Mouse (Mus musculus) splenic B cell, adult 2 months (primary cell): ENCODE data around the gene Hist2h3c1.
A peak's percentile ranks its signal among the peaks of the same experiment; 100 is the strongest.
"Not testable (repeated sequence)": the region's sequence is repeated elsewhere in the genome, so short reads cannot be mapped to it uniquely, and the experiment has no call there.

ENCODE experiments used
- DNase-seq: peaks from one replicate; pipeline ENCODE4 v3.0.0-alpha.2; 2011; ENCODE audit warnings: low read depth, low spot score
- H3K27me3 ChIP-seq: 2 replicates; pipeline ENCODE4 v1.6.1; 2012; ENCODE audit warnings: mild to moderate bottlenecking, low read length, moderate library complexity, mixed read lengths; ENCODE audit not compliant: control insufficient read depth, poor library complexity, insufficient read depth, severe bottlenecking
- H3K36me3 ChIP-seq: 2 replicates; pipeline ENCODE4 v1.6.1; 2012; ENCODE audit warnings: mild to moderate bottlenecking, low read length, moderate library complexity, mixed read lengths; ENCODE audit not compliant: control insufficient read depth, poor library complexity, insufficient read depth, severe bottlenecking

Gene Hist2h3c1

GRCm38 (mm10) chr3:96226695-96227648, 19.5 kb upstream of the Hist2h3c1 start:
- no peak for DNase-seq
- H3K36me3 ChIP-seq: no peaks in the 10 kb centered on the region; the same call in 1 of the 2 replicates

DNA sequence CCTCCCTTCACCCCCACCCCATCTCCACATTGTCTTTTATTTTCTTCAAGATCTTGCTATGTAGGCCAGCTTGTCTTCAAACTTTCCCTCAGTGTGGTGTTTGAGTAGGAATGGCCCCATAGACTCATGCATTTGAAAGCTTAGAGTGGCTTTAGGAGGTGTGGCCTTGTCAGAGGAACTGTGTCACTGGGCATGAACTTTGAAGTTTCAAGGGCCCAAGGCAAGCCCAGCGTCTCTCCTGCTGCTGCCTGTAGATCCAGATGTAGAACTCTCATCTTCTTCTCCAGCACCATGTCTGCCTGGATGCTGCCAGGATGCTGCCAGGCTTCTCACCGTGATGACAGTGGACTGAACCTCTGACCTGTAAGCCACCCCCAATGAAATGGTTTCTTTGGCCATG, 17.7 kb upstream of the Hist2h3c1 start:
- no peak for DNase-seq
- Histone ChIP-seq H3K27me3 (no peaks in the 10 kb centered on the region), H3K36me3 (no peaks in the 10 kb centered on the region)

More at GRCm38 (mm10) chr3:96226695-96227648, 19.5 kb upstream of the Hist2h3c1 start:
- H3K27me3 ChIP-seq: no peaks in the 10 kb centered on the region

DNA sequence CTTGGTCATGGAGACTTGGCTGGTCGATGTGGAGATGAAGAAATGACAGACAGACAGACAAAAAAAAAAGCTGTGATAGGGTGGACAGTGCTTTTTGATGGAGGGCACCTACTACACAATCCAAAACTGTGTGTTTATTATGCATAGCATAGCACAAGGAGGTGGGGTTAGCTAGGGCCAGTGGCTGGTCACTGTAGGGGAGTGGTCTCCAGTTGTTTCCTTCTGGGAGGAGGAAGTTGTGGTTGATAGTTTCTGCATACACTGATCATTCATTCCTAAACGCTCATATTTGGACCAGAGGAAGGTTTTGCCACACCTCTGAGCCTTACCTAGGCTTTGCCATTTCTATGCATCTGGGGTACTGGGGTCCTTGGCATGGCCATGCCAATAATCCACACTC, 16.1 kb upstream of the Hist2h3c1 start:
- H3K36me3 ChIP-seq: no peaks in the 10 kb centered on the region
- H3K27me3 ChIP-seq: no peaks in the 10 kb centered on the region
- DNase-seq: no peak

DNA sequence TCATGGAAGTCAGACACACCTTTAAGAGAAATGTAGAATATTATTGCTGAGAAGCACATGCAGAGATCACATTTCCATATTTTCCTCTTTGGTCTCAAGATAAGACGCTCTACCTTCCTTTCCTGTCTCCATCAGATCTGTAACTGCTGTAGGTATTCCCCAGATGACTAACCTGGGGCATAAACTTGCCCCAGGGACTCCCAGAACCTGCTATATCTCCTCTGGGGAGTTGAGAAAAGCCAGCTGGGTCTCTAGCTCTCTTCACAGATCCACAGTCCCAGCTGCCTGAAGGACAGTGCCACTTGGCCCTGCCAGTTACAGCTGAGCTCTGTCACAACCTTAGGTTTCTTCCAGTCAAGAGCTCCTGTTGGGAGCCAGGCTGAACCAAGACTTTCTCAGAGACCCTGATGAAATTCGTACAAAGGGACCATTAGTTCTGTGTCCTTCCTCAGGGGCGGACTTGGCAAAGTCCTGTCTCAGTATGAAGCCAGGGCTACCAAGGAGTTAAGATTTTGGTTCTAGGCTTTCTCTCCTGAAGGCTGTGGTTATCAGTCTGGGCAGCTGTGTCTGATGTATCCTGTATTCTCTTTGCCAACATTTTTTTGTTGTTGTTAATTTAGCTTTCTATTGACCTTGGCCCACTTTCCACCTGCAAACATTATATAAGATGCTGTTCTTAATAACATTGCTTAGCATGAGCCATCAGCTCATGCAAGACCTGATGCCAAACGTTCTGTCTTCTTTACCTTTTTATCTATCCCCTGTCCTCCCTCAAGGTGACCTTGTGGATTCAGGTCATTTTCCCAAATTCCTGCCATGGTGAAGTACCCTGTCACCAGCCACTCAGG, 15.4 kb upstream of the Hist2h3c1 start:
- Histone ChIP-seq H3K27me3 (no peaks in the 10 kb centered on the region), H3K36me3 (no peaks in the 10 kb centered on the region)
- no peak for DNase-seq

DNA sequence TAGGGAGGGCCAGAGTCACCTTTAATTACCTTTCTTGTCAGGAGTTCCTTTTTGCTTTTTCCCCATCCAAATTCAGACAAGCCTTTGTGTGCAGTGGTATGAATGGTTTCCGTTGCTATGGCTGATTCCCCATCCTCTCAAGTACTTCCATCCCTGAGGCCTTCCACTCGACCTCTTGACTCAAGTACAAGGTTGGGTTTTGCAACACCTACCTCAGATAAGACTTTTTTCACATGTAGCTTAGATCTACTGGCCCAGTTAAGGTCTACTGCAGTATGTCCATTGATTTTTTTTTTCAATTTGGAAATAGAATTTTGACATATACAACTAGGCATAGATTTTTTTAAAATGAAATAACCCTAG, 14.7 kb upstream of the Hist2h3c1 start:
- no peaks in the 10 kb centered on the region for H3K36me3 ChIP-seq
- DNase-seq: no peak
- no peaks in the 10 kb centered on the region for H3K27me3 ChIP-seq

GRCm38 (mm10) chr3:96234914-96235313, 11.6 kb upstream of the Hist2h3c1 start:
- no peaks in the 10 kb centered on the region for H3K27me3 ChIP-seq
- peak; percentile 52 for DNase-seq
- H3K36me3 ChIP-seq: no peaks in the 10 kb centered on the region

DNA sequence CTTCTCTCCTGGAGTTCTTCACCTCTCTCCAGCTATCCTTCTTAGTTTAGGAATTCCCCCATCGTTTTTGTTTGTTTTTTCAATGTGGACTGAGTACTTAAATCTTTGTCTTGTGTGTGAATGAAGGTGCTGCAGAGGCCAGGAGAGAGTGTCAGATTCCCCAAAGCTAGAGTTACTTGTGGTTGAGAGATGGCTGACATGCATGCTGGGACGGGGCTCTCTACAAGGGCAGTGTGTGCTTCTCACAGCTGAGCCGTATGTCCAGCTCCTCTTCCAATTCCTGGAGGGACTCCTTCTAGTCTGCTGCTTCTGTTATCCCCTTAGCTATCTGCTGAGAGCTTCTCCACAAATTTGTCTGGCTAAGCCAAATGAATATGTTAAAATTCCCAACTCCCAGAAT, 10.6 kb upstream of the Hist2h3c1 start:
- no peak for DNase-seq
- Histone ChIP-seq H3K27me3 (no peaks in the 10 kb centered on the region), H3K36me3 (no peaks in the 10 kb centered on the region)

- DNase-seq: no peak
- Histone ChIP-seq H3K36me3 (no peaks in the 10 kb centered on the region), H3K27me3 (no peaks in the 10 kb centered on the region)
Observed at GRCm38 (mm10) chr3:96236834-96237334, 9.6 kb upstream of the Hist2h3c1 start.

- DNase-seq: no peak
- Histone ChIP-seq H3K36me3 (no peaks in the 10 kb centered on the region), H3K27me3 (no peaks in the 10 kb centered on the region)
Observed at GRCm38 (mm10) chr3:96237335-96237903, 9.1 kb upstream of the Hist2h3c1 start.

DNA sequence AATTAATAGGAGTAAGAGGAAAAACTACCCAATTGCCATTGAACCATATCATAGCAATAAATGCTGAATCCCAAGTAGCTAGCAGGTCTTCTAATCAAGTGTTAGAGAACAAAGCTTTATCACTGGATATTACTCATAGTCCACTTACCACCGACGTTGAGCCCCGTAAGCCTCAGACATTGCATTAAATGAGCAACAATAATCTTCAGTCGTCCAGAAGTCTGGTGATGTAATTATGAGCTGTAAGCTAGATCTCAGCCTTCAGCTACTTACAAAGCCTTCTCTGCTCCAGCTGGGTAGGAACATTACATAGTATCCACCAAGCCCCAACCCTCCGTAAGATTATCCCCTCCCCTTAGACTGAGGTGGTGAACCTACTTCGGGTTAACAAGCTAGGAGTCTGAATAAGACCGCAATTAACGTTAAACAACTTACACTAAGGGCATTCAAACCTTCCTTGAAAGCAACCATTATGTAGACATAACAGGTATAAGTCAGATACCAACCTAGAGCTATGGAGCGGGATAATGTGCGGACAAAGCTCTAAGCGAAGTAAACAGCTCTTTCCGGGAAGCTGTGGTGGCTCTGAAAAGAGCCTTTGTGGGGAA, 8.5 kb upstream of the Hist2h3c1 start:
- no peak for DNase-seq
- no peaks in the 10 kb centered on the region for H3K27me3 ChIP-seq
- H3K36me3 ChIP-seq: no peaks in the 10 kb centered on the region

DNA sequence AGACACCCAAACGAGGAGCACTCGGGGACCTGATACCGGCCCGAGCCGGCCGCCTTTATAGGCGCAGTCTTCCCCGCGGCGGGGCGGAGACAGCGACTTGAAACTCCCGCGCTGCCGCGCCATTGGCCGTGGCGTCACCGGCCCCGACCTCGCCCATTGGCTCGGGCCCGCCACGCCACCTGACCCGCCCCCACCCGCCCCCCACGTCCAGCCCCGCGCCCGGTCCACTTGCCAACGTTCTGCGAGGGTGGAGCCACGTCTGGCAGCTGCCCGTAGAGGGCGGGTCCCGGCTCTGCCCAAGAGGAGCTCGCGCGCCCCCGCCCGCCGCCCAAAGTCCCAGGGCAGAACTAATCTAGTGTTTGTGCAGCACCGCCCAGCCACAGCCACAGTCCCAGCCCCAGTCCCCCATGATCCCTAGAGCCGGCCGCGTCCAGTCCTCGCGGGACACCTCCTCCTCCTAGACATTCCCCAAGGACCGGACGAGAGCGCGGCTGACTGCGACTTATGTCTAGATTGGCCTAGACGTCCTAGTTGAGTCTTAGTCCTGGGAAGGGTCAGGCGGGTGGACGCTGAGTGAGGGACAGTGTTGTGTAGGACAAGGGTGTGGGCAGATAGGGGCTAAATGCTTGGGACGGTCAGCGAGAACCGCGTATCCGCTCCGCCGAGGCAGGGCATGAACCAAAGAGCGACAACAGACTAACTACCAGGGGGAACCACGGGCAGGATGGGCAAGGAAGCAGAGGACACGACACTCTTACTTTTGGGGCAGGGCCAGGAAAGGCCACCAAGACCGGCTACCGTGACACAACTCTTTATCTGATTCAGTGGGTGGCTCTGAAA, 7.3 kb upstream of the Hist2h3c1 start, which contains the start of gene Hist2h3c2:
Gene Hist2h3c2, minus strand, starts transcription at position 174 of the 840 bp plus-strand sequence.
- H3K36me3 ChIP-seq, DNase-seq, H3K27me3 ChIP-seq: not testable (repeated sequence)

DNA sequence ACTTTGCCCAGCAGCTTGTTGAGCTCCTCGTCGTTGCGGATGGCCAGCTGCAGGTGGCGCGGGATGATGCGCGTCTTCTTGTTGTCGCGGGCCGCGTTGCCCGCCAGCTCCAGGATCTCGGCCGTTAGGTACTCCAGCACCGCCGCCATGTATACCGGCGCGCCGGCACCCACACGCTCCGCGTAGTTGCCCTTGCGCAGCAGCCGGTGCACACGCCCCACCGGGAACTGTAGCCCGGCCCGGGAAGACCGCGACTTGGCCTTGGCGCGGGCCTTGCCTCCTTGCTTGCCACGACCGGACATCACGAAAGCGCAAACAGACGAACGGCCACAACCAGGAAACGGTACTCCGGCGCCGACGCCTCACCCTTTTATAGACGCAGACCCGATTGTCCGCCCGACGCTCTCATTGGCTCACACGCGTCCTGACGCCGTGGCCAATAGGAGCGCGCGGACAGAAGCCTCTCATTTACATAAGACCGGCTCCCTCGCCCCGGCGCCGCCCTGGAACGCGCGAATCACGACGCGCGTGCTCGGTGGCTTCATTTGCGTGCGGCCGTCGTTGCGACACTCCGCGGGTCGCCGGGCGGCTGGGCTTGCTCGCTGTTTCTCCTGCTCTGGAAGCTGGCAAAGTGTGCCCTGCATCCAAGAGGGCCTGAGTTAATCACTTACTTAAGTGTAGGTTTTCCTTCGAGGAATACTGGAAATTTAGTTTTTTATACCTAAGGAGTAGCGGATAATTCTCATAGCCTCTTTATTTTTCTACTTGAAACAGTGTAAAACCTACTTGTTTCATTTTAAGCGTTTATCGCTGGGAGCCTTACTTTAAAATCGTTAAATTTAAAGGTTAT, 6.3 kb upstream of the Hist2h3c1 start, which contains the start of gene Hist2h2aa2:
Gene Hist2h2aa2, minus strand, starts transcription at position 328 of the 850 bp plus-strand sequence.
- peak; percentile 69 for DNase-seq
- not testable (repeated sequence) for H3K36me3 ChIP-seq, H3K27me3 ChIP-seq

DNA sequence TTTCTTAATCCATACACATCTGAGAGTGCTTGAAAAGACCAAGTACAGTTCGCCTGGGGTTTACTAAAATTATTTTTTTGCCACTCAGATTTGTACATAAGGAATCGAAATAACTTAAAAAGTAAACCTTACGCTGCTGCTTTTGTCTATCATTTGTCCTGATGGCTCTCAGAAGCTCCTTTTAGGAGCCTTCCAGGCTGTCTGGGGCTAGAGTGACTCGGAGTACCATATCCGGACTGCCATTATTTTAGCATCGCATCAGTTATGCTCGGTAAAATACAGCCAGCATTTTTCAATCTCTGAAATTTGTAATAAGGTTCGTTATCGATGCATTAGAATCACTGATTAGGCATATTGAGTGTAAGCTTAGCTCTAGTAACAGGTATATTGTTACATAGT, 5.7 kb upstream of the Hist2h3c1 start:
- H3K36me3 ChIP-seq: no peaks in the 10 kb centered on the region; the same call in 1 of the 2 replicates
- no peaks in the 10 kb centered on the region for H3K27me3 ChIP-seq
- DNase-seq: no peak
